Mouse (Mus musculus) gastrocnemius, postnatal 10 days (tissue): ENCODE data around the gene Anks1b. TPM values are rescaled to one million over a fixed set of nuclear protein-coding genes. Genes with fewer than 3 reads are reported as not detected.
A peak's percentile ranks its signal among the peaks of the same experiment; 100 is the strongest.
"Not testable (repeated sequence)": the region's sequence is repeated elsewhere in the genome, so short reads cannot be mapped to it uniquely, and the experiment has no call there.

ENCODE experiments used
- DNase-seq: peaks from one replicate; pipeline ENCODE4 v3.0.0; 2021; ENCODE audit warnings: mixed read lengths
- total RNA-seq, 2 experiments: library from RNA; stranded (reverse); gene quantifications; 2 replicates each; pipeline ENCODE4 v1.2.3; 2021

The Anks1b gene
- total RNA-seq, 2 experiments from 2014 or later, result 0.82 to 1.6 TPM

GRCm38 (mm10) chr10:90579970-90580369, 706.7 kb downstream of the Anks1b start:
- DNase-seq, result no peak

GRCm38 (mm10) chr10:90584052-90584451, 710.7 kb downstream of the Anks1b start:
- DNase-seq, result no peak

GRCm38 (mm10) chr10:90596142-90596541, 722.8 kb downstream of the Anks1b start:
- DNase-seq, result no peak

- no peak for DNase-seq
Measured at GRCm38 (mm10) chr10:90596576-90596975, 723.3 kb downstream of the Anks1b start.

- no peak for DNase-seq
Measured at GRCm38 (mm10) chr10:90599149-90599548, 725.8 kb downstream of the Anks1b start.

- DNase-seq, result peak; percentile 7
Measured at GRCm38 (mm10) chr10:90599726-90600531, 726.6 kb downstream of the Anks1b start.

GRCm38 (mm10) chr10:90607586-90607985, 734.3 kb downstream of the Anks1b start:
- DNase-seq, result no peak

- no peak for DNase-seq
Measured at GRCm38 (mm10) chr10:90609437-90609836, 736.1 kb downstream of the Anks1b start.

- DNase-seq, result no peak
Measured at GRCm38 (mm10) chr10:90613051-90613450, 739.7 kb downstream of the Anks1b start.

GRCm38 (mm10) chr10:90615196-90615595, 741.9 kb downstream of the Anks1b start:
- no peak for DNase-seq

- DNase-seq, result no peak
Measured at GRCm38 (mm10) chr10:90616622-90617021, 743.3 kb downstream of the Anks1b start.

- no peak for DNase-seq
Measured at GRCm38 (mm10) chr10:90617664-90618296, 744.5 kb downstream of the Anks1b start.

- DNase-seq, result no peak
Measured at GRCm38 (mm10) chr10:90627532-90627931, 754.2 kb downstream of the Anks1b start.

- no peak for DNase-seq
Measured at GRCm38 (mm10) chr10:90630099-90630698, 756.9 kb downstream of the Anks1b start.

GRCm38 (mm10) chr10:90630794-90631193, 757.5 kb downstream of the Anks1b start:
- not testable (repeated sequence) for DNase-seq

- no peak for DNase-seq
Measured at GRCm38 (mm10) chr10:90637352-90637751, 764.0 kb downstream of the Anks1b start.

GRCm38 (mm10) chr10:90649681-90650080, 776.4 kb downstream of the Anks1b start:
- no peak for DNase-seq

GRCm38 (mm10) chr10:90657416-90658120, 784.3 kb downstream of the Anks1b start:
- DNase-seq, result peak; percentile 26

GRCm38 (mm10) chr10:90666746-90667145, 793.4 kb downstream of the Anks1b start:
- DNase-seq, result peak; percentile 30

- no peak for DNase-seq
Measured at GRCm38 (mm10) chr10:90670291-90670690, 797.0 kb downstream of the Anks1b start.

- DNase-seq, result no peak
Measured at GRCm38 (mm10) chr10:90672135-90672534, 798.8 kb downstream of the Anks1b start.

GRCm38 (mm10) chr10:90674362-90674761, 801.1 kb downstream of the Anks1b start:
- no peak for DNase-seq

GRCm38 (mm10) chr10:90677421-90677820, 804.1 kb downstream of the Anks1b start:
- no peak for DNase-seq
